Mouse (Mus musculus) embryonic facial prominence, embryonic 15.5 days (tissue): Measurements from ENCODE around the gene Mogs. TPM values are rescaled to one million over a fixed set of nuclear protein-coding genes. Genes with fewer than 3 reads are reported as not detected.

Experiments used
- ATAC-seq: fragments of 200-750 bp; cut with Nextera tagmentation; 2 replicates; pipeline ENCODE4 v1.8.0; 2017; ENCODE audit warnings: low read depth, moderate TSS enrichment; ENCODE audit not compliant: insufficient number of reproducible peaks, low FRiP score, low TSS enrichment
- H3K27ac ChIP-seq: fragments of 300-500 bp; sonication (generic); replicated peaks from 2 replicates; pipeline ENCODE4 v1.5.1; 2015; ENCODE audit warnings: mild to moderate bottlenecking, inconsistent platforms
- H3K27me3 ChIP-seq: fragments of 300-500 bp; sonication (generic); 2 replicates; pipeline ENCODE4 v1.6.1; 2015; ENCODE audit warnings: inconsistent platforms
- H3K36me3 ChIP-seq: fragments of 300-500 bp; sonication (generic); 2 replicates; pipeline ENCODE4 v1.6.1; 2015; ENCODE audit warnings: mild to moderate bottlenecking, inconsistent platforms
- H3K4me1 ChIP-seq: fragments of 300-500 bp; sonication (generic); 2 replicates; pipeline ENCODE4 v1.6.1; 2015; ENCODE audit warnings: inconsistent platforms
- H3K4me2 ChIP-seq: fragments of 300-500 bp; sonication (generic); replicated peaks from 2 replicates; pipeline ENCODE4 v1.6.1; 2015; ENCODE audit warnings: mild to moderate bottlenecking, inconsistent platforms
- H3K4me3 ChIP-seq: fragments of 300-500 bp; sonication (generic); replicated peaks from 2 replicates; pipeline ENCODE4 v1.5.1; 2015; ENCODE audit warnings: mild to moderate bottlenecking, inconsistent platforms
- H3K9ac ChIP-seq: fragments of 300-500 bp; sonication (generic); 2 replicates; pipeline ENCODE4 v1.6.1; 2015; ENCODE audit warnings: inconsistent platforms
- H3K9me3 ChIP-seq: fragments of 300-500 bp; sonication (generic); replicated peaks from 2 replicates; pipeline ENCODE4 v1.6.1; 2016; ENCODE audit warnings: inconsistent platforms
- WGBS: fragments of 180-500 bp; shearing (Covaris S2); methylation state at CpG from one replicate; pipeline ENCODE4 v1.1.7; 2015; 5-methylcytosine and 5-hydroxymethylcytosine counted together
- polyA plus RNA-seq: library from polyadenylated mRNA; unstranded; fragments of >200 nt; fragmentation: Nextera tagmentation; extraction: Ambion mirVana; gene quantifications from 2 replicates; pipeline ENCODE4 v1.2.1, GENCODE M21; 2015

The Mogs gene
- polyA plus RNA-seq, 1 experiment from 2014 or later, result 50.7 TPM

DNA sequence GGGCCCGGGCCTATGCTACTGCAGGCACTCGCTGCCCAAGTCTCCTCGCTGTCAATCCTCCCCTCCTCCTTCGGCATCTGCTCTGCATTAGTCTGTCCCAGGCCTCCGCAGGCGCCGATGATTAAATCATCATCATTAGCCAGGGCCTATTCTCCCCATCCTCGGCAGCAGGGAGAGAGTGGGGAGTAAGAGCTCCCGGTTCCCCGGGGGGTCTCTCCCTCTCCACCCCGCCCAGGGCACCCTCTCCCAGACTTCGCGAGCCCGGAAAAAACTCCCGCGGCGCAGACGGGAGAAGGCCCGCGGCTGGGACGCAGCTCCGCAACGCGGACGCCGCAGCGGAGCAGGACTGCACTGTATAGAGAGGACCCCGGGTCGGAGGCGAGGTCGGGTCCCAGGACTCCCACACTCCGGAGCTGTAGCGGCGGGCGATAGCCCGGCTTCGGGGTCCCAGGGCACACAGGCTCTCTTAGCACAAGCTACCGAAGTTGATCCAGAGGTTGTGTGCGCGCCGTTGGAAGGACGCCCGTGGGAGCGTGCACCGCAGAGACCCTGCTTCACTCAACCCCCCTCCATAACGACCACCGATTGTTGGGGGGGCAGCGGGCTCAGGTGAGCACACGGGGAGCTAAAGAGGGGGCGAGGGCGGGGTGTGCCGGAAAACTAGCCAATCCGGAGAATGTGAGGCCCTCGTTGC lies 37.5 kb upstream of the Mogs start, which contains the start of gene Pcgf1:
Gene Pcgf1 (plus strand): TSS at position 240 of the 694 bp plus-strand sequence.
- H3K27ac ChIP-seq, result peak within 1 kb of the TSS; percentile 94
- peaks cover 41% of the 10 kb centered on the region for H3K27me3 ChIP-seq
- peak within 1 kb of the TSS; percentile 80 for H3K4me3 ChIP-seq
- H3K9me3 ChIP-seq, result no peaks in the 10 kb centered on the region
- peaks cover 20% of the 10 kb centered on the region for H3K4me1 ChIP-seq
- WGBS, result under 1% methylated on average over 54 of the region's 54 CpGs
- peak within 1 kb of the TSS; percentile 69 for H3K9ac ChIP-seq
- peaks cover 27% of the 10 kb centered on the region for H3K36me3 ChIP-seq
- H3K4me2 ChIP-seq, result peak within 1 kb of the TSS; percentile 96
- ATAC-seq, result peak; percentile 75

DNA sequence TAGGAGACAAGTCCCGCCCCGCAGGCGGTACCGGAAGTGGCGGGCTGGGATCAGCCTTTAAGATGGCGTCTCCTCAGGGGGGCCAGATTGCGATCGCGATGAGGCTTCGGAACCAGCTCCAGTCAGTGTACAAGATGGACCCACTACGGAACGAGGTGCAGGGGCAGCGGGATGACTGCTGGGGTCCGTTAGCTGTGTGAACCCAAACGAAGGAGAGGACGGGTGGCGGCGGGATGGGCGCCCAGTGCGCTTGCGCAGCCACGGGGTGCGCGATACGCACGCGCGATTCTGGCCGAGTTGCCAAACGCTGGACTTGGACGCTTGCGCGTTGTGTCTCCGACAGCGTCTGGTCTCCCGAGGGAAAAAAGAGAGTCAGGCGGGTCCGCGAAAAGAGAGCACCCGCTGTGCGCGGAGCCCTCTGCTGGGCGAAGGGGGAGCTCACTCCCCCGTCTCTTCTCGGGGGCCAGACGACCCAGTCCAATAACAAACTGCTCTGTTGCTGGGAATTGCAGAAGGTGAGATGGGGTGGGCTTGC lies 36.9 kb upstream of the Mogs start:
- H3K9ac ChIP-seq, result peak overlapping the region; percentile 66
- under 1% methylated on average over 46 of the region's 46 CpGs for WGBS
- peak overlapping the region; percentile 96 for H3K4me2 ChIP-seq
- peak overlapping the region; percentile 94 for H3K27ac ChIP-seq
- peaks cover 20% of the 10 kb centered on the region for H3K4me1 ChIP-seq
- peak overlapping the region; percentile 80 for H3K4me3 ChIP-seq
- ATAC-seq, result peak; percentile 93
- no peaks in the 10 kb centered on the region for H3K9me3 ChIP-seq
- H3K27me3 ChIP-seq, result peaks cover 44% of the 10 kb centered on the region
- peaks cover 27% of the 10 kb centered on the region for H3K36me3 ChIP-seq

DNA sequence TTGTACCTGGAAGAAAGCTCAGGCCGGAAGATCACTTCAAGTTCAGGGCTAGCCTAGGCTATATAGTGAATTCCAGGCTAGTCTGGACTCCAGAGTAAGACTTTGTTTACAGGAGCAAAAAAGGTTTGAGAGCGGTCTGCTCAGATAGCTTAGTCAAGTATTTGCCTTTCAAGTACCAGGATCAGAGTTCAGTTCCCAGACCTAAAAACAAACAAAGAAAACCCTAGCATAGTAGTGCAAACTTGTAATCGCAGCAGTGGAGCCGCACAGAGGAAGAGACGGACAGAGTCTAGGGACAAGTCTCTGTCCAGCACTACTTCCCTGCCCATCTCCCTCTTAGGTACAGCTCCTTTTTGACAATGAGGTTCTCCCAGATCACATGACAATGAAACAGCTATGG lies 35.1 kb upstream of the Mogs start:
- H3K9ac ChIP-seq, result no peak overlapping the region

DNA sequence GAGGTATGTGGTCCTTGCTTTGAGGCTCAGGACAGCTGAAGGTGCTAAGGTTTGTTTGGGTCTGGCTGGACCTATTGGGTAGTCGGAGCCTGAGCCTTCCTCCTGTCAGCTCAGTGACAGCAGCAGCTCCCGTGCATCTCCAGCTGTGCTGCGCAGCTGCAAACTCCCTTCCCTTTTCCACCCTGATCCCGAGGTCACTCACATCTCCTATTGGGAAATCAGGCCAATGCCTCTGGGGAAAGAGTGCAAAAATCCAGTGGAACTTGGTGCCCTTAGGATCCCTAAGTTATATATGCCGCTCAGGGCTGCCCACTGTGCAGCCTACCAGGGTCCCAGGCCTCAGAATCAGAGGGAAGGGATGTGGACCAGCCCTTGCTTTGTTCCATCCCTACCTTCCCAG lies 31.8 kb upstream of the Mogs start:
- Histone ChIP-seq H3K4me3 (no peak overlapping the region), H3K27me3 (peaks cover 64% of the 10 kb centered on the region), H3K27ac (no peak overlapping the region), H3K9me3 (no peaks in the 10 kb centered on the region), H3K4me2 (no peak overlapping the region), H3K36me3 (peaks cover 27% of the 10 kb centered on the region), H3K9ac (no peak overlapping the region), H3K4me1 (peaks cover 30% of the 10 kb centered on the region)
- WGBS, result 15% methylated on average over 5 of the region's 5 CpGs
- no peak for ATAC-seq

More for the DNA sequence above, 35.1 kb upstream of the Mogs start:
- Histone ChIP-seq H3K27me3 (peaks cover 45% of the 10 kb centered on the region), H3K4me2 (no peak overlapping the region), H3K9me3 (no peaks in the 10 kb centered on the region), H3K27ac (no peak overlapping the region), H3K36me3 (peaks cover 27% of the 10 kb centered on the region), H3K4me1 (peaks cover 20% of the 10 kb centered on the region), H3K4me3 (no peak overlapping the region)
- 95% methylated on average over 5 of the region's 5 CpGs for WGBS
- no peak for ATAC-seq

DNA sequence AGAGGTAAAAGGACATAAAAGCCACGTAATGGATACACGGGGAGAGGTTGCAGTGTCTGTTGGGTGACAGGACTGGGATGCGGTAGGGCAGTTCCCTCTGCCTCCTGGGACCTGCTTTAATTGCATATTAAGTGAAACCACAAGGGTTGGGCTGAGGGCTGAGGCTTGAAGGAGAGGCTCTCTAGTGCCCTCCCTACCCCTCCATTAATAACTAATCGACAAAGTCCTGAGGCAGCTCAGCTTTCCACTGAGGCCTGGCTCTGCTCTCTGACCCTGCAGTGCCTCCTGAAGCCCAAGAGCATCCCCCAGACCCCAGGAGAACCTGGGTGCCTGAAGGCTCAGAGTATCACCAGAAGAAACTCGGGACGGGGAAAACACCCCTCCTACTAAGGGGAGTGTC lies 30.8 kb upstream of the Mogs start:
- peaks cover 27% of the 10 kb centered on the region for H3K36me3 ChIP-seq
- no peak for ATAC-seq
- H3K4me2 ChIP-seq, result no peak overlapping the region
- peaks cover 72% of the 10 kb centered on the region for H3K27me3 ChIP-seq
- no peak overlapping the region for H3K27ac ChIP-seq
- no peaks in the 10 kb centered on the region for H3K9me3 ChIP-seq
- no peak overlapping the region for H3K4me3 ChIP-seq
- WGBS, result 8% methylated on average over 6 of the region's 6 CpGs
- H3K9ac ChIP-seq, result no peak overlapping the region
- H3K4me1 ChIP-seq, result peaks cover 20% of the 10 kb centered on the region

DNA sequence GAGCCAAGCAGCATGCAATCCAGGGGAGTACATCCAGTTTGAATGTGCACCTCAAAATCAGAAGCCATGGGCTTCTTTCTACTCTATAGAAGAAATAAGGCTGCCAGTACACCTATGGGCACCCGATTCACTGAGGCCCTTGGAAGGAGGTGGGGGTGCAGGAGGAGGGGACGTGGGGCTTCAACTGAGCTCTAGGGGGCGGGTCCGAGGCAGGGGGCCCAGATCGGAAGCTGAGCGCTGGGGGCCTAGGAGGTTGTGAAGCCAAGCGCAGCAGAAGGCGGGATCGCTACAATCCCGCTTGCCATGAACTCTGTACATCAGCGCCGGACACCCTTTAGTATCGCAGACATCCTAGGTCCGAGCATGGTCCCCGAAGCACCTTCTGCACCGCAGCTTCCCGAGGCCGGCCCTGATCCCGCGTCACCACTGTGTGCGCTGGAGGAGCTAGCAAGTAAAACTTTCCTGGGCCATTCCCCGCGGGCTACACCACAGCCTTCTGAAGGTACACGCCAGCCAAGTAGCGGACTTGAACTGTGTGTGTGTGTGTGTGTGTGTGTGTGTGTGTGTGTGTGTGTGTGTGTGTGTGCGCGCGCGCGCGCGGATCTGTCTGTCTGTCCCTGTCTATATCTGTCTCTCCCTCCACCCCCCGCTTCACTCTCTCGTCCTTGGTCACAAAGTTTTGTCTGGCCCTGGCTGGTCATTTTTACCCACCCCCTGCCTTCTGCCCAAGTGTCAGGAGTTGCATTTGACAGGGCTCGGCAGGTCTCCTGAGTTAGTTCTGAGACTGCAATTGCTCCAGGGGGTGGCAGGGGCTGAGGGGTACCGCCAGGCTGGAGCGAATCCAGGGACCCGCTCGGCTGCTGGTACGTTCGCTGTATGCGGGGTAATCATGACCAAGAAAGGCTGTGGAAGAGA lies 28.9 kb upstream of the Mogs start, which contains the start of gene Lbx2:
Gene Lbx2 (plus strand): TSS at position 247 of the 915 bp plus-strand sequence.
- ATAC-seq, result no peak
- H3K4me3 ChIP-seq, result peak within 1 kb of the TSS; percentile 28
- H3K36me3 ChIP-seq, result peaks cover 9% of the 10 kb centered on the region
- 6% methylated on average over 41 of the region's 42 CpGs for WGBS
- peak within 1 kb of the TSS; percentile 38 for H3K4me2 ChIP-seq
- H3K27me3 ChIP-seq, result peaks cover 81% of the 10 kb centered on the region
- H3K9me3 ChIP-seq, result no peaks in the 10 kb centered on the region
- no peak within 1 kb of the TSS for H3K27ac ChIP-seq
- peaks cover 19% of the 10 kb centered on the region for H3K4me1 ChIP-seq
- no peak within 1 kb of the TSS for H3K9ac ChIP-seq

DNA sequence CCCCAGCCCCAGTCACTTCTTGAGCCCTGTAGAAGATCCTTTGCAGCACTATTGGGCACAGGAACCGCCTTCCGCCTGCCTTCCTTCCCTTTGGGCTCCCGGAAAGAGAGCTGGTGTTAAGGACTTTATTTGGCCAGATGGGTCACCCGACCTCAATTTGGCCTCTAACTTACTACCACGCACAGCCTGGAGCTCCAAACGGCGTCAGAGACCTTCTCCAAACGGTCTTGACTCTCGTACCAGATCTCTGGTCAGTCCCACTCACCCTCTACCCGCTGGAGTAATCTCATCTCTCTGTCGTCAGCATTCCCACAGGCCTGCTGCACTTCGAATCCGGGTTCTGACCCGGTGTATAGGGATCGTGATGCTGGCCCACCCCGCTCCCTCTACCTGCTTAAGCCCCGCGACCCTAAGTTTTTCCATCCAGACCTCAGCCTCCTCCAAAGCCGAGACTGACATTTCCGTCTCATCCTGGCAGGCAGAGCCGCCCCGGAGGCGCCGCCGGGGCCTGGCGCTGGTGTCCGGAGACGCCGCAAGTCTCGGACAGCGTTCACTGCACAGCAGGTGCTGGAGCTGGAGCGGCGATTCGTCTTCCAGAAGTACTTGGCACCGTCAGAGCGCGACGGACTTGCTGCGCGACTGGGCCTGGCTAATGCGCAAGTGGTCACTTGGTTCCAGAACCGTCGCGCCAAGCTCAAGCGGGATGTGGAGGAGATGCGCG lies 27.9 kb upstream of the Mogs start:
- H3K27me3 ChIP-seq, result peaks cover 84% of the 10 kb centered on the region
- no peak overlapping the region for H3K9ac ChIP-seq
- no peak overlapping the region for H3K27ac ChIP-seq
- H3K4me1 ChIP-seq, result peaks cover 19% of the 10 kb centered on the region
- H3K4me2 ChIP-seq, result peak overlapping the region; percentile 38
- H3K4me3 ChIP-seq, result peak overlapping the region; percentile 16
- WGBS, result 4% methylated on average over 47 of the region's 47 CpGs
- peaks cover 1% of the 10 kb centered on the region; the same call in 1 of the 2 replicates for H3K36me3 ChIP-seq
- ATAC-seq, result no peak
- no peaks in the 10 kb centered on the region for H3K9me3 ChIP-seq

DNA sequence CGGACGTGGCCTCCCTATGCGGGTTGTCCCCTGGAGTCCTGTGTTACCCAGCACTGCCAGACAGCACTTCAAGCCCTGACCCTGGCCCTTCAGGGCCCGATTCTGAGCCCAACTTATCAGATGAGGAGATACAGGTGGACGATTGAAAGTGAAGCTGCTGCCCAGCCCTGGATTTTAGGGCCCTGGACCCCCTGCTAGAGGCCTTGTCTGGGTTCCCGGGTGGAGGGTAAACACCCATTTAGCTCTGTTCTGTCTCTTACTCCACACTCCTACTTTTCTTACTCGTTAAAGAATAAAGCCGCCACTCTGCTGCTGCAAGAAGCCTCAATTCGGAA lies 27.4 kb upstream of the Mogs start:
- no peak overlapping the region for H3K27ac ChIP-seq
- no peak overlapping the region for H3K9ac ChIP-seq
- H3K4me1 ChIP-seq, result peaks cover 19% of the 10 kb centered on the region
- H3K4me3 ChIP-seq, result peak overlapping the region; percentile 16; the same call in 1 of the 2 replicates
- no peaks in the 10 kb centered on the region for H3K36me3 ChIP-seq
- H3K27me3 ChIP-seq, result peaks cover 84% of the 10 kb centered on the region
- H3K4me2 ChIP-seq, result peak overlapping the region; percentile 38; the same call in 1 of the 2 replicates
- no peak for ATAC-seq
- WGBS, result 10% methylated on average over 9 of the region's 9 CpGs
- H3K9me3 ChIP-seq, result no peaks in the 10 kb centered on the region

DNA sequence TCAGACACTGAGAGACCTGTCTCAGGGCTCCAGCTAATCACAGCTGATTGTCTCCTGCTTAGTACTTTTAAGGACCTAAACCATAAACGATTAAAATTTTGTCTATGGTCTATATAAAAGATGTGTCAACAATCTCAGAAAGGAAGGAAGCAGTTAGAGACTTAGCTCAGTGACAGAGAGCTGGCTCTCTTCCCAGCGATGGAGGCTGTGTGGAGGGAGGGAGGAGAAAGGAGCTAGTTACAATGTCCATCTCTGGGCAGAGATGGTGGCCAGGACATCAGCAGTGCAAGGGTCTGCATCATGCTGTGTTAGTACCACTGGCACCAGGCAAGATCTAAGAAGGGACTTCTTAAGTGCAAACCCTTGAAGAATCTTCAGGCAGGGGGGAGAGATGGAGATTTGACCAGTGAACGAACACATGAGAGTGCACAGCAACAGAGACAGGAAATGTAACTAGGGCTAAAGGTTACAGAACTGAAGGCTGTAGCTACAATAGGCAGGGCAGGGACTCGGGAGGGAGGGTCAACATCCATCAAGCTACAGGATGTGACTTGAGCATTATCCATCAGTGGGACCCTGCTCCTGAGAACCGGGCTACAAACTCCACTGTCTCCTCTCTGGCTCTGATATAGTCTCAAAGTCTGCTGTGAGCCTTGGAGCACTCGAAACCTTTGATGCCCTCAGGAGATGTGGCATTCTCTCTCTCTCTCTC lies 22.7 kb upstream of the Mogs start:
- Histone ChIP-seq H3K9me3 (no peaks in the 10 kb centered on the region), H3K4me1 (peaks cover 3% of the 10 kb centered on the region), H3K4me3 (no peak overlapping the region), H3K9ac (no peak overlapping the region), H3K27ac (no peak overlapping the region), H3K27me3 (peaks cover 49% of the 10 kb centered on the region), H3K36me3 (no peaks in the 10 kb centered on the region), H3K4me2 (no peak overlapping the region)
- ATAC-seq, result no peak
- 31% methylated on average over 6 of the region's 6 CpGs for WGBS

DNA sequence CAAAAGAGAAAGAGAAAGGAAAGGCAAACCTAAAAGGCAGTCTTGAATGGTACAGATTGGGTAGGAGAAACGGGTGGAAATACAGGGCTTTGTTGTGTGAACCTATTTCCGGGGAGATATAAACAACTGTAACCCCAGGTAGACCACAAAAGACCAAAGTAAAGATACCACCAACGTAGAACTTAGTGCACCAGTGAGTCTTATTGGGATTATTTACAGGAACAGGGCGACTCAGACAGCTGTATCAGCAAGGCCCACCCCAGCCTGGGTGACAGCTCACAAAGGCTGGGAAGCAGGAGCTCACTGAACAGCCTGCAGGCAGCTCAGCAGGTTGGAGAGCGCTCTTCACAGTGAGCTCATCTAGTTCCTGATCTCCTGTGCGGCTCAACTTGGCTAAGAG lies 19.3 kb upstream of the Mogs start:
- no peak for ATAC-seq
- H3K27me3 ChIP-seq, result peaks cover 23% of the 10 kb centered on the region
- H3K4me2 ChIP-seq, result no peak overlapping the region
- no peaks in the 10 kb centered on the region for H3K9me3 ChIP-seq
- H3K4me1 ChIP-seq, result 0 out of 2 replicates have a peak, but pooled peaks cover 4% of the 10 kb centered on the region
- WGBS, result 32% methylated on average over 6 of the region's 6 CpGs
- H3K9ac ChIP-seq, result no peak overlapping the region
- H3K36me3 ChIP-seq, result no peaks in the 10 kb centered on the region
- H3K27ac ChIP-seq, result no peak overlapping the region
- no peak overlapping the region for H3K4me3 ChIP-seq
